Mouse (Mus musculus) splenic B cell, adult 2 months (primary cell): ENCODE results near the gene Hsdl1.
A peak's percentile ranks its signal among the peaks of the same experiment; 100 is the strongest.

Source experiments
- DNase-seq: peaks from one replicate; pipeline ENCODE4 v3.0.0-alpha.2; 2011; ENCODE audit warnings: low read depth, low spot score
- H3K27me3 ChIP-seq: 2 replicates; pipeline ENCODE4 v1.6.1; 2012; ENCODE audit warnings: mild to moderate bottlenecking, low read length, moderate library complexity, mixed read lengths; ENCODE audit not compliant: control insufficient read depth, poor library complexity, insufficient read depth, severe bottlenecking
- H3K36me3 ChIP-seq: 2 replicates; pipeline ENCODE4 v1.6.1; 2012; ENCODE audit warnings: mild to moderate bottlenecking, low read length, moderate library complexity, mixed read lengths; ENCODE audit not compliant: control insufficient read depth, poor library complexity, insufficient read depth, severe bottlenecking

Gene Hsdl1

DNA sequence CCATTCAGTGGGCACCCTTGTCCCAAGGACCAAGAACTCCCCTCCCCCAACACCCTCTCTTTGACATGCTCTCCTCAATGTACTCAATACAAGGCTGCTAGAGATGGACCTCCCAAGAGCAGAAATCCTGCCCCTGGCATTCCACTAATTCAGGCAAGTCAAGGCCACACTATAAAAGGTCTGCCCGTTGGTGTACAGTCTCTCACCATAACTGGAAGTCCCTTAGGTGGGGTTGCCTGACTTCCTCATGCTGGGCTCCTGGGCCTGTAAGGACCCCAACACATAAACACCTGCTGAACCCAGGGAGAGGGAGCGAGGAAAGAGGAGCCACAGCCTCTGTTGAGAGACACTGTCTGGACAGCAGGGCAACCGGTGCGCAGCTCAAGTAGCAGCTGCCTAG lies 28.8 kb upstream of the Hsdl1 start:
- H3K27me3 ChIP-seq = no peaks in the 10 kb centered on the region
- H3K36me3 ChIP-seq = peaks cover 1% of the 10 kb centered on the region
- DNase-seq = no peak

DNA sequence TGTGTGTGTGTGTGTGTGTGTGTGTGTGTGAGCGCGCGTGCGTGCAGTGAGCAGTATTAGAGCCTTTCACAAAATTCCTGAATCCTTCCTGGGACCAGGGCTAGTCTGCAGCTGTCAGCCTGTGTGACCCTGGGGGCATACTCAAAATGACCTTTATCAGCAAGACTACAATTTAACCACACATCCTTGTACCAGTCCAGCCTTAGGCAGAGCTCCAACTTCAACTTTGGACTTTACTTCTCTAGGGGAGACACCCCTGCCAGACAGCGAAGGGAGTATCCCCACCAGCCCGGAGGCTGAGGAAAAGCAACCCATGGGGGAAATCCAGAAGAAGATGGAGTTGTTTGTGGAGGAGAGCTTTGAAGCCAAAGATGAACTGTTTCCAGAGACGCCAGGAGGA lies 16.5 kb upstream of the Hsdl1 start:
- Histone ChIP-seq H3K27me3 (no peaks in the 10 kb centered on the region), H3K36me3 (no peaks in the 10 kb centered on the region)
- no peak for DNase-seq

DNA sequence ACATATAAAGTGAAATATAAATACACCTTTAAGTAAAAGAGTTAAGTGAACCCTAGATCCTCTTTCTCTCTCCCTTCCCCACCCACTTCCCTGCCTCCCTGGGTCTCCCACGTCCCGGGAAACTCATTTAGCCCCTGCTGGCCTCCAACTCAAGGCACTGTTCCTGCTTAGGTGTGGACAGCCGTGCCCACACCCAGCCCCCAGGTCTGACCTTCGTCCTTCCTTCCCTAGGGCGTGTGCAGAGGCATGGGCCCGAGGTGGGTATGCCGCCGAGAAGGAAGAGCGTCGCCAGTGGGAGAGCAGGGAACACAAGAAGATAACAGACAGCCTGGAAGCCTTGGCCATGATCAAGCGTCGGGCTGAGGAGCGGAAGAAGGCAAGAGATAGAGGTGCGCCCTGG lies 15.4 kb upstream of the Hsdl1 start:
- Histone ChIP-seq H3K36me3 (no peaks in the 10 kb centered on the region), H3K27me3 (no peaks in the 10 kb centered on the region)
- DNase-seq = no peak

GRCm38 (mm10) chr8:119588844-119589243 lies 13.9 kb upstream of the Hsdl1 start:
- no peaks in the 10 kb centered on the region for H3K27me3 ChIP-seq
- no peaks in the 10 kb centered on the region for H3K36me3 ChIP-seq
- DNase-seq = no peak

- Histone ChIP-seq H3K36me3 (no peaks in the 10 kb centered on the region), H3K27me3 (no peaks in the 10 kb centered on the region)
- no peak for DNase-seq
Observed at GRCm38 (mm10) chr8:119588321-119588720, 13.3 kb upstream of the Hsdl1 start.

DNA sequence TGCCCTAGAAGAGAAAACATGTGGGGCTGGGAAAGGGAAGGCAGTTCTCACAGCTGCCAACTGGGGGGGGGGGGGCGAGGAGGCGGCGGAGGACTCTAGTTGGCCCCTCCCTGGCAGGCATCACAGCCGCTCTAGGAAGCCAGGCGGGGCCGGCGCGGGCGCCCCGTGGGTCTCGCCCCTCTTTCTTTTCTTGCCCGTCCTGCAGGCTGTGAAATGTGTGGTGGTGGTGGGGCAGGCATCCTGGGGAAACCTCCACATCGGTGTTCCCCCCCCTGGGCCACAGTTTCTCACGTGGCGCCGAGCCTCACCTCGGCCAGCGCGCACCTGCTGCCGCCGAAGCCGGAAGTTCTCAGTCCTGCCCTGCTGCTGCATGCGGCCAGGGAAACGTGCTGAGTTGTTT lies 10.9 kb upstream of the Hsdl1 start:
- Histone ChIP-seq H3K27me3 (no peaks in the 10 kb centered on the region), H3K36me3 (no peaks in the 10 kb centered on the region)
- DNase-seq = peak; percentile 73

DNA sequence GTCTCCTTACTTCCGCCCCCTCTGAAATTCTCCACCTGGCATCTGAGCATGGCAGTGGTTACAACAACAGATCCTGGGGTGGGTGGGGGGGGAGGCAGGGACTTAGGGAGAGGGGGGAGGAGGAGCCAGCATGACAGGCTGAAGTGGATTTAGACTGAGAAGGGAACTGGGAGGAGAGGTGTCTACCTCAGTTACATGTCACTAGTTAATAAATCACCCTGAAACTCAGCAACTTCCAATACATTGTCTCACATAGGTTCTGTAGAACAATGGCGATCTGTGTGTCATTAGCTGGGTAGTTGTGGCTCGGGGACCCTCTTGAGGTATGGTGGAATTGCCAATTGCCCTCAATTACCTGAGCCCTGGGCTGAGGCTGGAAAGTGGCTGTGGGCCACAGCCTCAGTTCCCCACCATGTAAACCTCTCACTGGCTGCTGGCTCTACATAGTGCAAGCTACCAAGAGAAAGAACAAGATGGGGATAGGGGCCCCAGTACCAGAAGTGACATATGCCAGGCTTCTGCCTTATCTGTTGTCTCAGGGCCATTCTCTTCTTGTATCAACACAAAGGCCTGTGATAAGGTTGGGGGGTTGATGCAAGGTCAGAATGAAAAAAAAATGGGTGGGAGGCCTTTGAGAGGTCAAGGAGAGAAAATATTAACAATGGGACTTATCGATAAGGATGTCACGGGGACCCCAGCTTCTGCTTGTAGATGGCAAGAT lies 5.6 kb upstream of the Hsdl1 start:
- H3K36me3 ChIP-seq = no peaks in the 10 kb centered on the region
- no peak for DNase-seq
- no peaks in the 10 kb centered on the region for H3K27me3 ChIP-seq

DNA sequence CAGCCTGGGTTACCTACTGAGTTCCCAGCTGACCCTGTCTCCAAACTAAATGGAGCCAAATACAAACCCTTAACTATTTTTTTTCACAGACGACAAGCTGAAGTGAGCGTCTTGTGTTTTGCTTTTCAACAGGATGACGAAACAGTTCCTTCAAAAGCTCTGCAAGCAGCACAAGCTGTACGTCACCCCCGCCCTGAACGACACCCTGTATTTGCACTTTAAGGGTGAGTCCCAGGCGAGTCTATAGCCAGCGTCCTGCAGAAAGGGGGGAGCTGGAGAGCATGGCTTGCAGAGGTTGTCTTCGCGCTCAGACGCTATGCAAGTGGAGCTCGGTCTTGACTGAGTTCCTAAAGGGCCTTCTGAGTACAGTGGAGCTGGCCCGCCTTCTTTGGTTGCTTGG lies 4.1 kb upstream of the Hsdl1 start:
- DNase-seq = no peak
- H3K36me3 ChIP-seq = no peaks in the 10 kb centered on the region
- no peaks in the 10 kb centered on the region for H3K27me3 ChIP-seq

DNA sequence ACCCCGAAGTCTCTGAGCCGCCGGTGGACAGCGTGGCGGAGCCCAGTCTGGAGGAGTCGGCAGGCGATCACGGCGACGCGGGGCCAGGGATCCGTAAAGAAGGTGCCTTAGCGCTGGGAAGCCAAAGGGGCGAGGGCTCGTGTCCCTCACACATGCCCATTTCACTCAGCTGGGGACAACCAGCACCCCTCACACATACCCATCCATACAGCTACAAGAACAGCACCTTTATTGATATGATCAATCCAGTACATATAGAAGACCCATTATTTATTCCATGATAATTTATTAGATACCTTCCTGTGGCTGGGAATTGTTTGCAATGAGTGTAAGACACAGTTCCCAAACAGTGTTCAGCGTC lies 363 bp upstream of the Hsdl1 start:
- Histone ChIP-seq H3K36me3 (no peaks in the 10 kb centered on the region), H3K27me3 (no peaks in the 10 kb centered on the region)
- DNase-seq = no peak

- H3K27me3 ChIP-seq = no peaks in the 10 kb centered on the region
- DNase-seq = no peak
Observed at GRCm38 (mm10) chr8:119572411-119572810, 2.6 kb downstream of the Hsdl1 start.

DNA sequence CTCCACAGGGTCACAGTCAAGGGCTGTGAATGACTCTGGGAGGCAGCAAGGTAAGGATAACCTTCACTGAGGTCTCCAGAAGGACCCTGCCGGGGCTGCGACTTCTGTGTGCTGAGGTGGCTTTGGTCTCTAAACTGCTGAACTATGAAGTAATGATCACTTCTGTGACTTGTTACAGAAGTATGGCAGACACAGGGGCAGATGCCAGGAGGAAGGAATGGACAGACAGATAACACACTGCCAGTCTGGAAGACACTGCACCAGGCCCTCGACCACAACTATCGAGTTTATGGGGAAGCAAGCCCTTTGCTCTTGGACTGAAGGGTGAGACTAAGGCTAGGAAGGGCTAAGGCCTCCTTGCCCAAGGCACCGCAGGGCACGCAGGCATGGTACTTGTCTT lies 3.8 kb downstream of the Hsdl1 start:
- Histone ChIP-seq H3K27me3 (no peaks in the 10 kb centered on the region), H3K36me3 (no peaks in the 10 kb centered on the region)
- no peak for DNase-seq

More at GRCm38 (mm10) chr8:119572411-119572810, 2.6 kb downstream of the Hsdl1 start:
- no peaks in the 10 kb centered on the region for H3K36me3 ChIP-seq

DNA sequence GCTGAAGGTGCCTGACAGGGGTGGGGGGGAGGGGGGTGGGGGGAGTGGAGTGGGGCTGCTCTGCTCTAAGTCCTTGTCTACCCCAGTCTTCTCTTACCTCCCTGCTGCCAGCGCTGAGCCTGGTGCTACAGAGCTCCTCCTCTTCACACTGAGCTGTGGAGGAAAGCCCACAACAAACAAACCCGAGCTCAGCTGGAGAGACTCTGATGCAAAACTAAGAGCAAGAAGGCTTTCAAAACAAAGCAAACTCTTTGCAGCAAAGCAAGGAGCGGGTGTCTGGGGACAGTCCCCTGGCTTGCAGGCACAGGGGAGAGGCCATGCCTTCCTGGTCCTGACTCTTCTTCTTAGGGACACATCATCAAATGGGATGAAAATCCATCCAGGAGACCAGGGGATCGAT lies 5.1 kb downstream of the Hsdl1 start:
- no peak for DNase-seq
- Histone ChIP-seq H3K36me3 (peaks cover 9% of the 10 kb centered on the region), H3K27me3 (no peaks in the 10 kb centered on the region)

- peaks cover 9% of the 10 kb centered on the region for H3K36me3 ChIP-seq
- no peak for DNase-seq
- H3K27me3 ChIP-seq = no peaks in the 10 kb centered on the region
Observed at GRCm38 (mm10) chr8:119568951-119569350, 6.0 kb downstream of the Hsdl1 start.

GRCm38 (mm10) chr8:119568251-119568650 lies 6.7 kb downstream of the Hsdl1 start:
- DNase-seq = no peak

DNA sequence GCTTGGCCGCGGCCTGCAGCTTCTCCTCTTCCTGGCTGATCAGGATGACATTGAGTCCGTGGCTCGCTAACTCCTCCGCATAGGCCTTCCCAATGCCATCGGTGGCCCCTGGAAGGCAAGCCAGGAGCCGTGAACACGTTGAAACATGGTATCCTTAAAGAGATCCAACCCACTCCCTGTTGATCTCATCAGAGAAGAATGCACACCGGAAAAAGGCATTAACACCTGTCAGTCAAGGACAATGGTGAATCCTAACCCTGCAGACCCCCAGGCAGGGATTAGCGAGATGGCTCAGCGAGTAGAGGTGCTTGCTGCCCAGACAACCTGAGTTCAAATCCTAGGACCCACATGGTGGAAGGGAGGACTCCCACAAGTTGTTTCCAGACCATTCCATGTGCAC lies 8.6 kb downstream of the Hsdl1 start:
- Histone ChIP-seq H3K27me3 (no peaks in the 10 kb centered on the region), H3K36me3 (peaks cover 11% of the 10 kb centered on the region)
- no peak for DNase-seq

More at GRCm38 (mm10) chr8:119568251-119568650, 6.7 kb downstream of the Hsdl1 start:
- peaks cover 9% of the 10 kb centered on the region for H3K36me3 ChIP-seq
- H3K27me3 ChIP-seq = no peaks in the 10 kb centered on the region

DNA sequence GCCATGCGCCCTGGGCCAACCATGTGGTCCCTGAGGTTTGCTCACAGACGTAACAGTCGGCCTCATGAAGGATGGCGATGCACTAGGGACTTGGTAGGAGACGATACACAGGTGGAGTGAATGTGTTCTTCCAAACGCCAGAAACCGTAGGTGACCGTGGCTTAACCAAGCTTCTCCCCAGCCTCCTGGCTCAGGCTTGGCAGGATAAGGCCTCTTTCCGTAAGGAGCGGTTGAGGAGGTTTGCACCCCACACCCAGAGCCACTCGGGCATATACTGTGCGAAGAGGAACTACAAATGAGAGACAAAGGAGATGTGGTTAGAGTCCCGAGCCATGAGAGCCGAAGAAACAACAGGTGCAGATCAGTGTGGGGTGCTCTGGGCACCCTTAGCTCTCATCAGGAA lies 11.1 kb downstream of the Hsdl1 start:
- DNase-seq = peak; percentile 70
- H3K27me3 ChIP-seq = no peaks in the 10 kb centered on the region

More for the DNA sequence above, 11.1 kb downstream of the Hsdl1 start:
- peaks cover 11% of the 10 kb centered on the region for H3K36me3 ChIP-seq
